Mouse (Mus musculus): ENCODE data around the gene Gm11027. TPM values are rescaled to one million over a fixed set of nuclear protein-coding genes. Genes with fewer than 3 reads are reported as not detected.

The Gm11027 gene
- polyA plus RNA-seq, 1 experiment from 2014 or later, result not detected

DNA sequence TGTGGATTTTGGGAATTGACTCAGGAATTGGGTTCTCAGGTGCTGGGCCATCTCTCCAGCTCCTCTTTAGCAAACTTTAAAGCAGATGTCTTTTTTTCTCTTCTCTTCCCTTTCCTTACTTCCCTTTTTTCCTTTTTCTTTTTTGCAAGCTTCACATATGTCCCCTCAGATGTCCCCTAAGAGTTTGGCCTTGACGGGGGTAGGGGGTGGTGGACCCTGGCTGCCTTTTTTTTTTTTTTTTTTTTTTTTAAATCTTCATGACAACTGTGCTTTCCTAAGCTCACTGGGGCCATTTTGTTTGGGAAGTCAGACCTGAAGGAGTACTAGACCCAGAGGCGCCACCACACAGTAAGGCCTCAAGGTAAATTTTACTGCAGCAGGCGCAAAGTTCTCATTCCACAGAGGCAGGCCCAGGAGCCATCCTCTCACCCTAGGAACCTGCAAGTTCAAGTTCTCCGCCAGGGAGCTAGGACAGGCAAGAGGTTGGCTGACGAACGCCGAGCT lies 5.0 kb downstream of the Gm11027 start:
- no peaks in the 10 kb centered on the region for H3K9me3 ChIP-seq
- no peaks in the 10 kb centered on the region for H3K36me3 ChIP-seq
- 2% methylated on average over 7 of the region's 7 CpGs for WGBS
- no peaks in the 10 kb centered on the region for H3K27me3 ChIP-seq
- peak overlapping the region; percentile 91 for H3K4me3 ChIP-seq
- H3K4me2 ChIP-seq (replicated peaks), result peak overlapping the region; percentile 98
- H3K4me1 ChIP-seq, result no peaks in the 10 kb centered on the region; the same call in 1 of the 2 replicates
- no peak; the same call in 1 of the 2 replicates for ATAC-seq (ENCODE audit: insufficient number of reproducible peaks, insufficient read depth, low FRiP score, low TSS enrichment)
- H3K27ac ChIP-seq, result peak overlapping the region; percentile 93
- H3K9ac ChIP-seq, result peak overlapping the region; percentile 74

GRCm38 (mm10) chr12:116280653-116281364 lies 5.6 kb downstream of the Gm11027 start, which contains the start of gene Esyt2:
Esyt2 (plus strand) TSS chr12:116281196.
- under 1% methylated on average over 68 of the region's 68 CpGs for WGBS
- peak within 1 kb of the TSS; percentile 95 for H3K9ac ChIP-seq
- ATAC-seq (ENCODE audit: insufficient number of reproducible peaks, insufficient read depth, low FRiP score, low TSS enrichment), result peak; percentile 99

DNA sequence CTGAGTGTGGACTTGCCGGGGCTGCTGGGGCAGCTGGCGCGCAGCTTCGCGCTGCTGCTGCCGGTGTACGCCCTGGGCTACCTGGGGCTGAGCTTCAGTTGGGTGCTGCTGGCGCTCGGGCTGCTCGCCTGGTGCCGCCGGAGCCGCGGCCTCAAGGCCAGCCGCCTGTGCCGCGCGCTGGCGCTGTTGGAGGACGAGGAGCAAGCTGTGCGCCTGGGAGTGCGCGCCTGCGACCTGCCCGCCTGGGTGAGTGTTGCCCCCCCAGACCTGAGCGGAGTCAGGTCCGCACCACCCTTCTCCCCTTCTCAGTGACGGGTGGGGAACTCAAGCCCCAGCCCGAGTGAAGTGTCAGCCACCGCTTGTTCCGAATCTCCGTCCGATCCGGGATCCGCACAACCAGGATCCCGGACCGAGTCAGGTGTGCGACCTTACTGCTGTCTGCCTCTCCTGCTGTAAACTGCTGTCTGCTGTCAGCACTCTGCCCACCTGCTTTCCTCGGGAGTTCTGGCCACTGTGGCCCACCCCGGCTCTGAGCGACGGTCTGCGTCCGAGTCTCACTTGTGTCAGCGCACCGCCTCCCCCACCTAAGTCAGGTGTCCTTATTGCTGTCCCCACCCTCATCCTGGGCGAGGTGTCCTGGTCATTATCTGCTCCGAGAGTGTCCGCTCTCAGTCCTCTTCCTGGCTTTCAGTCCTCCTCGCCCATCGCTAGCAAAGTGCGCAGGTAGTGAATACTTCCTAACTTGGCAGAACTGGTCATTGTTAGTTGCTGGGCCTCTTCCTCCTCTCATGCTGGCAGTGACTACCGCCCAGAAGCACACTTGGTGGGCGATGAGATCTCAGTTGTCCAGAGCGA lies 6.5 kb downstream of the Gm11027 start:
- no peak for ATAC-seq (ENCODE audit: insufficient number of reproducible peaks, insufficient read depth, low FRiP score, low TSS enrichment)

More at GRCm38 (mm10) chr12:116280653-116281364, 5.6 kb downstream of the Gm11027 start, which contains the start of gene Esyt2:
- Histone ChIP-seq H3K36me3 (no peaks in the 10 kb centered on the region), H3K27ac (peak within 1 kb of the TSS; percentile 93), H3K4me1 (no peaks in the 10 kb centered on the region; the same call in 1 of the 2 replicates), H3K27me3 (no peaks in the 10 kb centered on the region), H3K4me3 (peak within 1 kb of the TSS; percentile 91), H3K9me3 (no peaks in the 10 kb centered on the region), H3K4me2 (replicated peaks) (peak within 1 kb of the TSS; percentile 98)

DNA sequence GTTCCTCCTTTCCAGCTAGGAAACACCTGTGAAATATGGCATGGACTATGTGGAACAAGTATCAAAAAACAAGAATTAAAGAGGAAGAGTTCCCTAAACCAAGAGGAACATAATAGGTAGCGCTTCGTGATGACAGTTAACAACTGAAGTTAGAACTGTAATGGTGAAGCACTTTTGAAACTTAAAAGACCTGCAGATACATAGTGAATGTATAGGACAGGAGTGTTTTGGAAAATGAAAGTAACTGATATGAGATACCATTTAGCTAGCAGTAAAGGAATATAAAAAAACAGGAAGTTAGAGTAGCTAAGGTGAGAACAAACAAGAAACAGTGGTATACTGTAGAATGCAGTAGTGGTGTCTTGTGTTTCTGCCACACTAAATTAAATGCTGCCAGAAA lies 7.7 kb downstream of the Gm11027 start:
- Histone ChIP-seq H3K4me1 (no peaks in the 10 kb centered on the region; the same call in 1 of the 2 replicates), H3K27me3 (no peaks in the 10 kb centered on the region), H3K27ac (no peak overlapping the region), H3K36me3 (no peaks in the 10 kb centered on the region), H3K9me3 (no peaks in the 10 kb centered on the region), H3K4me2 (replicated peaks) (no peak overlapping the region), H3K9ac (no peak overlapping the region), H3K4me3 (no peak overlapping the region)
- WGBS, result 93% methylated on average over 2 of the region's 2 CpGs
- no peak for ATAC-seq (ENCODE audit: insufficient number of reproducible peaks, insufficient read depth, low FRiP score, low TSS enrichment)

More for the DNA sequence above, 6.5 kb downstream of the Gm11027 start:
- WGBS, result under 1% methylated on average over 55 of the region's 55 CpGs
- peak overlapping the region; percentile 91 for H3K4me3 ChIP-seq
- no peaks in the 10 kb centered on the region for H3K9me3 ChIP-seq
- H3K4me1 ChIP-seq, result no peaks in the 10 kb centered on the region; the same call in 1 of the 2 replicates
- H3K27ac ChIP-seq, result peak overlapping the region; percentile 93
- peak overlapping the region; percentile 98 for H3K4me2 ChIP-seq (replicated peaks)
- H3K36me3 ChIP-seq, result no peaks in the 10 kb centered on the region
- no peaks in the 10 kb centered on the region for H3K27me3 ChIP-seq
- H3K9ac ChIP-seq, result peak overlapping the region; percentile 95

- no peak for ATAC-seq (ENCODE audit: insufficient number of reproducible peaks, insufficient read depth, low FRiP score, low TSS enrichment)
- no peaks in the 10 kb centered on the region; the same call in 1 of the 2 replicates for H3K4me1 ChIP-seq
- 85% methylated on average over 2 of the region's 2 CpGs for WGBS
Observed at GRCm38 (mm10) chr12:116283511-116283910, 8.3 kb downstream of the Gm11027 start.

DNA sequence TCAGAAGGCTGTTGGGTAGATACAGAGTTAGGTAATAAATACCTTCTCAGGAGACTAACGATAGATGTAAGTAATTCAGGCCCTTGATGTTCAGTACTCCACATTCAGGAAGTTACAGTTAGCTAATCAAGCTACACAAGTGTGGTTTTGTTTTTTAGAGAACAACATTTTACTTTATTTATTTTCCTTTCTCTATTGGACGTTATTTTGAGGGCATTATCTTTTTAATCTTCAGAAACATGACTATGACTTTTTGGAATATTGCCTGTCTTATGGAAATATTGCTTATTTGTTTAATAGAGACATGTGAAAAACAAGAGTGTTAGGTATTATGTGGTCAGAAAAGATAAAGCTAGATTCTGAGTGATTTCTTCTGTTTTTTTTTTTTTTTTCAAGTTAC lies 18.0 kb downstream of the Gm11027 start:
- Histone ChIP-seq H3K36me3 (no peaks in the 10 kb centered on the region), H3K27ac (no peak overlapping the region), H3K27me3 (no peaks in the 10 kb centered on the region), H3K4me3 (no peak overlapping the region), H3K4me1 (no peaks in the 10 kb centered on the region), H3K4me2 (replicated peaks) (no peak overlapping the region), H3K9me3 (no peaks in the 10 kb centered on the region), H3K9ac (no peak overlapping the region)
- no peak for ATAC-seq (ENCODE audit: insufficient number of reproducible peaks, insufficient read depth, low FRiP score, low TSS enrichment)
- WGBS, result 78% methylated on average over 2 of the region's 2 CpGs

More at GRCm38 (mm10) chr12:116283511-116283910, 8.3 kb downstream of the Gm11027 start:
- no peaks in the 10 kb centered on the region for H3K27me3 ChIP-seq
- no peaks in the 10 kb centered on the region for H3K9me3 ChIP-seq
- H3K4me2 ChIP-seq (replicated peaks), result no peak overlapping the region
- no peaks in the 10 kb centered on the region for H3K36me3 ChIP-seq
- H3K27ac ChIP-seq, result no peak overlapping the region
- H3K9ac ChIP-seq, result no peak overlapping the region
- no peak overlapping the region for H3K4me3 ChIP-seq

- H3K4me1 ChIP-seq, result no peaks in the 10 kb centered on the region
- WGBS, result 82% methylated on average over 4 of the region's 4 CpGs
- H3K27ac ChIP-seq, result no peak overlapping the region
- H3K4me2 ChIP-seq (replicated peaks), result no peak overlapping the region
- no peak overlapping the region for H3K9ac ChIP-seq
- ATAC-seq (ENCODE audit: insufficient number of reproducible peaks, insufficient read depth, low FRiP score, low TSS enrichment), result no peak
- H3K9me3 ChIP-seq, result no peaks in the 10 kb centered on the region
- H3K36me3 ChIP-seq, result no peaks in the 10 kb centered on the region
- no peak overlapping the region for H3K4me3 ChIP-seq
- no peaks in the 10 kb centered on the region for H3K27me3 ChIP-seq
Observed at GRCm38 (mm10) chr12:116293599-116294292, 18.6 kb downstream of the Gm11027 start.

DNA sequence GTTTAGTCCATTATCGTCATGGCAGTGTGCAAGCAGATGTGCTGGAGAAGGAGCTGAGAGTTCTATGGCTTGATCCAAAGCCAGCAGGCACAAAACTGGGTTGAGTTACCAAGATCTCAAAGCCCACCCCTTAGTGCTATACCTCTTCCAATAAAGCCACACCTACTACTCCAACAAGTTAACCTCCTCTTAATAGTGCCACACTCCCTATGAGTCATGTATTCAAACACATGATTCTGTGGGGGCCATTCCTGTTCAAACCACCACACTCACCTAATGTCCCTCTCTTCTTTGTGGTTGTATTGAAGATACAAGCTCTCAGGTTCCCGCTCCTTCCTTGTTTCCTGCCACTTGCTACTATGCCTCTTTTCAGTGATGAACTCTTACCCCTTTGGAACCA lies 24.7 kb downstream of the Gm11027 start:
- H3K9me3 ChIP-seq, result no peaks in the 10 kb centered on the region
- H3K27ac ChIP-seq, result no peak overlapping the region
- no peaks in the 10 kb centered on the region for H3K27me3 ChIP-seq
- no peak overlapping the region for H3K9ac ChIP-seq
- 92% methylated on average over 2 of the region's 2 CpGs for WGBS
- no peaks in the 10 kb centered on the region for H3K4me1 ChIP-seq
- no peak overlapping the region for H3K4me2 ChIP-seq (replicated peaks)
- H3K36me3 ChIP-seq, result no peaks in the 10 kb centered on the region
- no peak overlapping the region for H3K4me3 ChIP-seq
- no peak for ATAC-seq (ENCODE audit: insufficient number of reproducible peaks, insufficient read depth, low FRiP score, low TSS enrichment)

GRCm38 (mm10) chr12:116302181-116302580 lies 27.0 kb downstream of the Gm11027 start:
- Histone ChIP-seq H3K4me3 (no peak overlapping the region), H3K27me3 (no peaks in the 10 kb centered on the region), H3K4me1 (no peaks in the 10 kb centered on the region), H3K9me3 (no peaks in the 10 kb centered on the region), H3K9ac (no peak overlapping the region), H3K36me3 (no peaks in the 10 kb centered on the region), H3K4me2 (replicated peaks) (no peak overlapping the region), H3K27ac (no peak overlapping the region)
- no peak for ATAC-seq (ENCODE audit: insufficient number of reproducible peaks, insufficient read depth, low FRiP score, low TSS enrichment)

GRCm38 (mm10) chr12:116306042-116306441 lies 30.9 kb downstream of the Gm11027 start:
- Histone ChIP-seq H3K27me3 (no peaks in the 10 kb centered on the region), H3K27ac (no peak overlapping the region), H3K4me2 (replicated peaks) (no peak overlapping the region), H3K9ac (no peak overlapping the region), H3K4me3 (no peak overlapping the region), H3K9me3 (no peaks in the 10 kb centered on the region), H3K36me3 (no peaks in the 10 kb centered on the region), H3K4me1 (no peaks in the 10 kb centered on the region)
- WGBS, result 44% methylated on average over 1 of the region's 1 CpGs
- ATAC-seq (ENCODE audit: insufficient number of reproducible peaks, insufficient read depth, low FRiP score, low TSS enrichment), result no peak

GRCm38 (mm10) chr12:116307870-116308269 lies 32.7 kb downstream of the Gm11027 start:
- H3K9ac ChIP-seq, result no peak overlapping the region
- H3K36me3 ChIP-seq, result no peaks in the 10 kb centered on the region
- no peak for ATAC-seq (ENCODE audit: insufficient number of reproducible peaks, insufficient read depth, low FRiP score, low TSS enrichment)
- 89% methylated on average over 3 of the region's 3 CpGs for WGBS
- no peaks in the 10 kb centered on the region for H3K4me1 ChIP-seq
- no peaks in the 10 kb centered on the region for H3K27me3 ChIP-seq
- H3K4me3 ChIP-seq, result no peak overlapping the region
- H3K4me2 ChIP-seq (replicated peaks), result no peak overlapping the region
- H3K9me3 ChIP-seq, result no peaks in the 10 kb centered on the region
- no peak overlapping the region for H3K27ac ChIP-seq

All from embryonic facial prominence, embryonic 12.5 days (tissue).